Mouse (Mus musculus) heart, postnatal 0 days (tissue): ENCODE measurements at regions not wholly inside any gene's neighbourhood (a gene's known extent, or its start where the extent isn't known, plus 50 kb on each side); places are given as distances from the start of the nearest gene placed in this dataset.

Source experiments
- ATAC-seq: fragments of 200-750 bp; cut with Nextera tagmentation; 2 replicates; pipeline ENCODE4 v1.8.0; 2017; ENCODE audit warnings: low read depth, moderate number of reproducible peaks, moderate library complexity; ENCODE audit not compliant: insufficient read depth
- DNase-seq: peaks from one replicate; pipeline ENCODE4 v3.0.0-alpha.2; 2016; ENCODE audit warnings: low spot score
- H3K27ac ChIP-seq: fragments of 300-500 bp; sonication (generic); 2 replicates; pipeline ENCODE4 v1.5.1; 2014; ENCODE audit warnings: low read depth, mild to moderate bottlenecking
- H3K27me3 ChIP-seq: fragments of 300-500 bp; sonication (generic); 2 replicates; pipeline ENCODE4 v1.6.1; 2014; ENCODE audit warnings: low read length, mixed read lengths; ENCODE audit not compliant: control insufficient read depth, insufficient read depth
- H3K36me3 ChIP-seq: fragments of 300-500 bp; sonication (generic); replicated peaks from 2 replicates; pipeline ENCODE4 v1.6.1; 2014; ENCODE audit warnings: low read length, mixed read lengths; ENCODE audit not compliant: control insufficient read depth, insufficient read depth
- H3K4me1 ChIP-seq: fragments of 300-500 bp; sonication (generic); 2 replicates; pipeline ENCODE4 v1.6.1; 2014; ENCODE audit warnings: antibody characterized with exemption; ENCODE audit not compliant: control insufficient read depth, insufficient read depth
- H3K4me2 ChIP-seq: fragments of 300-500 bp; sonication (generic); 2 replicates; pipeline ENCODE4 v1.6.1; 2014; ENCODE audit warnings: low read depth, mild to moderate bottlenecking, low read length, moderate library complexity
- H3K4me3 ChIP-seq: fragments of 300-500 bp; sonication (generic); 2 replicates; pipeline ENCODE4 v1.5.1; 2014; ENCODE audit warnings: low read depth, low read length
- H3K9ac ChIP-seq: fragments of 300-500 bp; sonication (generic); replicated peaks from 2 replicates; pipeline ENCODE4 v1.6.1; 2014; ENCODE audit warnings: low read depth, low read length, mixed read lengths
- H3K9me3 ChIP-seq: fragments of 300-500 bp; sonication (generic); replicated peaks from 2 replicates; pipeline ENCODE4 v1.6.1; 2016; ENCODE audit warnings: low read length; ENCODE audit not compliant: control insufficient read depth
- CTCF ChIP-seq: IDR thresholded peaks from 2 replicates; pipeline ENCODE4 v1.5.1; 2016; ENCODE audit warnings: antibody characterized with exemption, control low read depth, low read depth
- EP300 ChIP-seq: IDR thresholded peaks from 2 replicates; pipeline ENCODE4 v1.6.1; 2016; ENCODE audit warnings: antibody characterized with exemption, low read depth
- WGBS: fragments of 180-500 bp; shearing (Covaris S2); extraction: QIAGEN DNeasy Blood & Tissue Kit; methylation state at CpG from one replicate; pipeline ENCODE4 v1.1.7; 2014; 5-methylcytosine and 5-hydroxymethylcytosine counted together

- Histone ChIP-seq H3K36me3 (no peaks in the 10 kb centered on the region), H3K4me2 (no peak overlapping the region), H3K9me3 (no peaks in the 10 kb centered on the region), H3K9ac (no peak overlapping the region), H3K4me3 (no peak overlapping the region), H3K27me3 (no peaks in the 10 kb centered on the region), H3K27ac (no peak overlapping the region), H3K4me1 (no peaks in the 10 kb centered on the region)
- TF ChIP-seq EP300 (no peak), CTCF (no peak)
- 63% methylated on average over 20 of the region's 20 CpGs for WGBS
- ATAC-seq (no peak), DNase-seq (no peak)
Observed at GRCm38 (mm10) chr14:72172549-72173405, 318.9 kb downstream of the Gm9195 start.

- no peak overlapping the region for H3K27ac ChIP-seq
- no peaks in the 10 kb centered on the region for H3K27me3 ChIP-seq
- DNase-seq, result no peak
- 59% methylated on average over 3 of the region's 3 CpGs for WGBS
- no peaks in the 10 kb centered on the region for H3K9me3 ChIP-seq
- H3K36me3 ChIP-seq, result no peaks in the 10 kb centered on the region
- no peak for TF ChIP-seq CTCF
- no peak for TF ChIP-seq EP300
- H3K4me1 ChIP-seq, result no peaks in the 10 kb centered on the region
- H3K4me2 ChIP-seq, result no peak overlapping the region
- ATAC-seq, result no peak
- H3K9ac ChIP-seq, result no peak overlapping the region
- H3K4me3 ChIP-seq, result no peak overlapping the region
Observed at GRCm38 (mm10) chr14:72171777-72172176, 319.9 kb downstream of the Gm9195 start.

- peak overlapping the region; percentile 28; the same call in 1 of the 2 replicates for H3K4me2 ChIP-seq
- no peak for DNase-seq
- TF ChIP-seq EP300 (no peak), CTCF (no peak)
- H3K27ac ChIP-seq, result no peak overlapping the region
- no peak for ATAC-seq
- no peaks in the 10 kb centered on the region for H3K27me3 ChIP-seq
- no peaks in the 10 kb centered on the region for H3K9me3 ChIP-seq
- H3K4me1 ChIP-seq, result no peaks in the 10 kb centered on the region
- no peak overlapping the region for H3K4me3 ChIP-seq
- no peak overlapping the region for H3K9ac ChIP-seq
- H3K36me3 ChIP-seq, result no peaks in the 10 kb centered on the region
- 33% methylated on average over 13 of the region's 13 CpGs for WGBS
Observed at GRCm38 (mm10) chr14:72158537-72159323, 332.9 kb downstream of the Gm9195 start.

- no peak overlapping the region for H3K4me2 ChIP-seq
- H3K4me3 ChIP-seq, result no peak overlapping the region
- 51% methylated on average over 11 of the region's 11 CpGs for WGBS
- no peaks in the 10 kb centered on the region for H3K4me1 ChIP-seq
- H3K27ac ChIP-seq, result no peak overlapping the region
- no peak for TF ChIP-seq CTCF
- TF ChIP-seq EP300, result no peak
- no peaks in the 10 kb centered on the region for H3K9me3 ChIP-seq
- no peaks in the 10 kb centered on the region for H3K27me3 ChIP-seq
- no peak for DNase-seq
- H3K36me3 ChIP-seq, result no peaks in the 10 kb centered on the region
- ATAC-seq, result no peak
- H3K9ac ChIP-seq, result no peak overlapping the region
Observed at GRCm38 (mm10) chr14:72155197-72155907, 336.3 kb downstream of the Gm9195 start.

GRCm38 (mm10) chr14:72151676-72152075 is 340.0 kb downstream of the Gm9195 start:
- DNase-seq (no peak), ATAC-seq (no peak)
- WGBS, result 68% methylated on average over 4 of the region's 4 CpGs
- Histone ChIP-seq H3K4me2 (no peak overlapping the region), H3K36me3 (no peaks in the 10 kb centered on the region), H3K4me3 (no peak overlapping the region), H3K27ac (no peak overlapping the region), H3K4me1 (no peaks in the 10 kb centered on the region), H3K9me3 (no peaks in the 10 kb centered on the region), H3K9ac (no peak overlapping the region), H3K27me3 (no peaks in the 10 kb centered on the region)
- TF ChIP-seq EP300 (no peak), CTCF (no peak)
